Mouse (Mus musculus) limb, embryonic 12.5 days (tissue): ENCODE measurements at regions not wholly inside any gene's neighbourhood (a gene's known extent, or its start where the extent isn't known, plus 50 kb on each side); places are given as distances from the start of the nearest gene placed in this dataset.

Source experiments
- ATAC-seq: fragments of 200-750 bp; cut with Nextera tagmentation; 2 replicates; pipeline ENCODE4 v1.8.0; 2017; ENCODE audit warnings: low read depth, moderate TSS enrichment; ENCODE audit not compliant: insufficient number of reproducible peaks, insufficient read depth, low FRiP score, low TSS enrichment
- H3K27ac ChIP-seq: fragments of 300-500 bp; sonication (generic); 2 replicates; pipeline ENCODE4 v1.5.1; 2016; ENCODE audit warnings: mild to moderate bottlenecking, moderate library complexity
- H3K27me3 ChIP-seq: fragments of 300-500 bp; sonication (generic); 2 replicates; pipeline ENCODE4 v1.6.1; 2016; ENCODE audit warnings: mild to moderate bottlenecking, moderate library complexity
- H3K36me3 ChIP-seq: fragments of 300-500 bp; sonication (generic); 2 replicates; pipeline ENCODE4 v1.6.1; 2016; ENCODE audit warnings: mild to moderate bottlenecking, moderate library complexity
- H3K4me1 ChIP-seq: fragments of 300-500 bp; sonication (generic); replicated peaks from 2 replicates; pipeline ENCODE4 v1.6.1; 2016
- H3K4me2 ChIP-seq: fragments of 300-500 bp; sonication (generic); 2 replicates; pipeline ENCODE4 v1.6.1; 2016; ENCODE audit warnings: mild to moderate bottlenecking, moderate library complexity
- H3K4me3 ChIP-seq: fragments of 300-500 bp; sonication (generic); replicated peaks from 2 replicates; pipeline ENCODE4 v1.5.1; 2016; ENCODE audit warnings: mild to moderate bottlenecking
- H3K9ac ChIP-seq: fragments of 300-500 bp; sonication (generic); replicated peaks from 2 replicates; pipeline ENCODE4 v1.6.1; 2016; ENCODE audit warnings: mild to moderate bottlenecking, moderate library complexity
- H3K9me3 ChIP-seq: fragments of 300-500 bp; sonication (generic); 2 replicates; pipeline ENCODE4 v1.6.1; 2016; ENCODE audit warnings: mild to moderate bottlenecking, moderate library complexity
- WGBS: fragments of 180-500 bp; shearing (Covaris S2); methylation state at CpG from one replicate; pipeline ENCODE4 v1.1.7; 2016; 5-methylcytosine and 5-hydroxymethylcytosine counted together

- ATAC-seq: no peak
- H3K27ac ChIP-seq: no peak overlapping the region
- H3K9ac ChIP-seq: no peak overlapping the region
- no peak overlapping the region for H3K4me2 ChIP-seq
- H3K4me3 ChIP-seq: no peak overlapping the region
- H3K36me3 ChIP-seq: no peaks in the 10 kb centered on the region
- no peaks in the 10 kb centered on the region for H3K4me1 ChIP-seq
- no peaks in the 10 kb centered on the region for H3K9me3 ChIP-seq
- H3K27me3 ChIP-seq: no peaks in the 10 kb centered on the region
- WGBS: 86% methylated on average over 6 of the region's 6 CpGs
Observed at GRCm38 (mm10) chr9:120745674-120746073, 174.4 kb downstream of the Rpl14 start.

- no peak overlapping the region for H3K4me3 ChIP-seq
- no peaks in the 10 kb centered on the region for H3K4me1 ChIP-seq
- 80% methylated on average over 4 of the region's 4 CpGs for WGBS
- H3K36me3 ChIP-seq: no peaks in the 10 kb centered on the region
- H3K9ac ChIP-seq: no peak overlapping the region
- no peaks in the 10 kb centered on the region for H3K27me3 ChIP-seq
- H3K9me3 ChIP-seq: no peaks in the 10 kb centered on the region
- H3K4me2 ChIP-seq: no peak overlapping the region
- H3K27ac ChIP-seq: no peak overlapping the region
- no peak for ATAC-seq
Observed at GRCm38 (mm10) chr9:120750820-120751219, 178.2 kb upstream of the Ctnnb1 start.

- WGBS: 84% methylated on average over 5 of the region's 5 CpGs
- no peaks in the 10 kb centered on the region for H3K4me1 ChIP-seq
- no peak for ATAC-seq
Observed at GRCm38 (mm10) chr9:120751686-120752484, 177.1 kb upstream of the Ctnnb1 start.

GRCm38 (mm10) chr9:120754151-120754550 is 174.9 kb upstream of the Ctnnb1 start:
- Histone ChIP-seq H3K4me2 (no peak overlapping the region), H3K36me3 (no peaks in the 10 kb centered on the region), H3K4me3 (no peak overlapping the region), H3K9ac (no peak overlapping the region), H3K9me3 (peaks cover 5% of the 10 kb centered on the region; the same call in 1 of the 2 replicates), H3K4me1 (no peaks in the 10 kb centered on the region), H3K27ac (no peak overlapping the region), H3K27me3 (no peaks in the 10 kb centered on the region)
- ATAC-seq: no peak

More at GRCm38 (mm10) chr9:120751686-120752484, 177.1 kb upstream of the Ctnnb1 start:
- Histone ChIP-seq H3K27ac (no peak overlapping the region), H3K36me3 (no peaks in the 10 kb centered on the region), H3K9ac (no peak overlapping the region), H3K9me3 (peaks cover 4% of the 10 kb centered on the region; the same call in 1 of the 2 replicates), H3K4me3 (no peak overlapping the region), H3K4me2 (no peak overlapping the region), H3K27me3 (no peaks in the 10 kb centered on the region)

- Histone ChIP-seq H3K9ac (no peak overlapping the region), H3K36me3 (no peaks in the 10 kb centered on the region), H3K9me3 (peaks cover 5% of the 10 kb centered on the region; the same call in 1 of the 2 replicates), H3K4me3 (no peak overlapping the region), H3K4me2 (no peak overlapping the region), H3K4me1 (no peaks in the 10 kb centered on the region), H3K27ac (no peak overlapping the region), H3K27me3 (no peaks in the 10 kb centered on the region)
- 91% methylated on average over 7 of the region's 7 CpGs for WGBS
- no peak for ATAC-seq
Observed at GRCm38 (mm10) chr9:120755486-120755885, 173.5 kb upstream of the Ctnnb1 start.

GRCm38 (mm10) chr9:120758003-120758402 is 171.0 kb upstream of the Ctnnb1 start:
- Histone ChIP-seq H3K27me3 (no peaks in the 10 kb centered on the region), H3K9ac (no peak overlapping the region), H3K27ac (no peak overlapping the region), H3K4me3 (no peak overlapping the region), H3K36me3 (no peaks in the 10 kb centered on the region), H3K4me2 (no peak overlapping the region), H3K9me3 (peaks cover 5% of the 10 kb centered on the region; the same call in 1 of the 2 replicates), H3K4me1 (no peaks in the 10 kb centered on the region)
- ATAC-seq: no peak
- WGBS: 88% methylated on average over 3 of the region's 3 CpGs

GRCm38 (mm10) chr9:120758632-120759031 is 170.4 kb upstream of the Ctnnb1 start:
- Histone ChIP-seq H3K4me2 (no peak overlapping the region), H3K27ac (no peak overlapping the region), H3K36me3 (no peaks in the 10 kb centered on the region), H3K4me3 (no peak overlapping the region), H3K27me3 (no peaks in the 10 kb centered on the region), H3K4me1 (no peaks in the 10 kb centered on the region), H3K9ac (no peak overlapping the region), H3K9me3 (peaks cover 5% of the 10 kb centered on the region; the same call in 1 of the 2 replicates)
- ATAC-seq: no peak
- WGBS: 80% methylated on average over 1 of the region's 1 CpGs

GRCm38 (mm10) chr9:120759771-120760170 is 169.2 kb upstream of the Ctnnb1 start:
- Histone ChIP-seq H3K9ac (no peak overlapping the region), H3K9me3 (peaks cover 5% of the 10 kb centered on the region; the same call in 1 of the 2 replicates), H3K4me1 (peaks cover 8% of the 10 kb centered on the region), H3K27me3 (no peaks in the 10 kb centered on the region), H3K36me3 (no peaks in the 10 kb centered on the region), H3K4me3 (no peak overlapping the region), H3K27ac (no peak overlapping the region), H3K4me2 (no peak overlapping the region)
- 71% methylated on average over 5 of the region's 5 CpGs for WGBS
- ATAC-seq: no peak

GRCm38 (mm10) chr9:120763802-120764201 is 165.2 kb upstream of the Ctnnb1 start:
- H3K9me3 ChIP-seq: no peaks in the 10 kb centered on the region
- H3K4me1 ChIP-seq: peaks cover 16% of the 10 kb centered on the region
- H3K4me3 ChIP-seq: no peak overlapping the region
- WGBS: 86% methylated on average over 2 of the region's 2 CpGs
- H3K27me3 ChIP-seq: no peaks in the 10 kb centered on the region
- no peak overlapping the region for H3K27ac ChIP-seq
- no peaks in the 10 kb centered on the region for H3K36me3 ChIP-seq
- H3K9ac ChIP-seq: no peak overlapping the region
- no peak for ATAC-seq
- H3K4me2 ChIP-seq: no peak overlapping the region

GRCm38 (mm10) chr9:120764663-120765062 is 164.4 kb upstream of the Ctnnb1 start:
- Histone ChIP-seq H3K27ac (no peak overlapping the region), H3K9ac (no peak overlapping the region), H3K4me3 (no peak overlapping the region), H3K9me3 (no peaks in the 10 kb centered on the region), H3K4me1 (peaks cover 25% of the 10 kb centered on the region), H3K27me3 (no peaks in the 10 kb centered on the region), H3K4me2 (no peak overlapping the region), H3K36me3 (no peaks in the 10 kb centered on the region)
- WGBS: 52% methylated on average over 9 of the region's 9 CpGs
- ATAC-seq: no peak

GRCm38 (mm10) chr9:120765292-120765691 is 163.7 kb upstream of the Ctnnb1 start:
- Histone ChIP-seq H3K4me2 (no peak overlapping the region), H3K27ac (no peak overlapping the region), H3K9ac (no peak overlapping the region), H3K36me3 (no peaks in the 10 kb centered on the region), H3K4me1 (peaks cover 31% of the 10 kb centered on the region), H3K4me3 (no peak overlapping the region), H3K9me3 (no peaks in the 10 kb centered on the region), H3K27me3 (no peaks in the 10 kb centered on the region)
- no peak for ATAC-seq
- 75% methylated on average over 4 of the region's 4 CpGs for WGBS

- Histone ChIP-seq H3K4me2 (no peak overlapping the region), H3K27ac (no peak overlapping the region), H3K4me1 (peaks cover 47% of the 10 kb centered on the region), H3K36me3 (no peaks in the 10 kb centered on the region), H3K27me3 (no peaks in the 10 kb centered on the region), H3K9me3 (no peaks in the 10 kb centered on the region), H3K9ac (no peak overlapping the region), H3K4me3 (no peak overlapping the region)
- no peak for ATAC-seq
- 84% methylated on average over 2 of the region's 2 CpGs for WGBS
Observed at GRCm38 (mm10) chr9:120766881-120767280, 162.1 kb upstream of the Ctnnb1 start.
